Mouse (Mus musculus): ENCODE results near the gene Utp4. TPM values are rescaled to one million over a fixed set of nuclear protein-coding genes. Genes with fewer than 3 reads are reported as not detected.

Gene Utp4
- total and polyA plus RNA-seq, 3 experiments, result 30.7 to 158 (median 75.8) TPM

DNA sequence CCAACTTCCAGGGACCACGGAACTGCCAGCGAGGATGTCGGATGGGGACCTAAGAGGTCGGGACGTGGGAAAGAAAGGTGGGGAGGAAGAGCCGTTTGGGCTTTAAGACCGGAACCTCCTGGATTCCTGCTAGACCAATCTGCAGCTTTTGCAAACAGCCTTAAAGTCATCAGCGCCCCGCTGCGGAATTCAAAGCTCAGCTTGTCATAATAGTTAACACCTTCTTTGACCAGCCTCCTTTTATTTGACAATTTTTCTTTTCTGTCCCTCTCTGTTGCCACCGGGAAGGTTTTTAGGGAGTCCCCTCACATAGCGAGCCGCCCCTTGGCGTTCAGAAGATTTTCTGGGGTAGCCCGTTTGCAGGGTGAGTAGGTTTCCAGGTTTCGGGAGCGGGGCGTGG, 23.4 kb upstream of the Utp4 start, which contains the start of gene Has3:
TSS of gene Has3 (plus strand) at position 192 of the 400 bp plus-strand sequence.
- ATAC-seq (ENCODE audit: extremely low read depth, insufficient number of reproducible peaks, low FRiP score, poor library complexity, severe bottlenecking) (no peak), DNase-seq (ENCODE audit: low spot score) (no peak)
- Histone ChIP-seq H3K27me3 (ENCODE audit: insufficient read depth, low read length) (peaks cover 57% of the 10 kb centered on the region), H3K4me3 (ENCODE audit: low read depth, low read length) (no peak within 1 kb of the TSS), H3K4me1 (ENCODE audit: insufficient read depth, low read depth, low read length) (no peaks in the 10 kb centered on the region), H3K9me3 (replicated peaks) (no peaks in the 10 kb centered on the region), H3K36me3 (replicated peaks) (peaks cover 28% of the 10 kb centered on the region)
- TF ChIP-seq GATA1 (IDR thresholded peaks at IDR 0.05; ENCODE audit: borderline replicate concordance, low read length) (no peak), CTCF (IDR thresholded peaks at IDR 0.05; ENCODE audit: low read depth, low read length) (no peak), TAL1 (conservative IDR thresholded peaks at IDR 0.05; ENCODE audit: low read depth, low read length) (no peak), POLR2AphosphoS5 (IDR thresholded peaks at IDR 0.05; ENCODE audit: insufficient replicate concordance, low read depth, low read length) (no peak), GATA2 (IDR thresholded peaks at IDR 0.05; ENCODE audit: borderline replicate concordance, low read depth, low read length) (no peak)

DNA sequence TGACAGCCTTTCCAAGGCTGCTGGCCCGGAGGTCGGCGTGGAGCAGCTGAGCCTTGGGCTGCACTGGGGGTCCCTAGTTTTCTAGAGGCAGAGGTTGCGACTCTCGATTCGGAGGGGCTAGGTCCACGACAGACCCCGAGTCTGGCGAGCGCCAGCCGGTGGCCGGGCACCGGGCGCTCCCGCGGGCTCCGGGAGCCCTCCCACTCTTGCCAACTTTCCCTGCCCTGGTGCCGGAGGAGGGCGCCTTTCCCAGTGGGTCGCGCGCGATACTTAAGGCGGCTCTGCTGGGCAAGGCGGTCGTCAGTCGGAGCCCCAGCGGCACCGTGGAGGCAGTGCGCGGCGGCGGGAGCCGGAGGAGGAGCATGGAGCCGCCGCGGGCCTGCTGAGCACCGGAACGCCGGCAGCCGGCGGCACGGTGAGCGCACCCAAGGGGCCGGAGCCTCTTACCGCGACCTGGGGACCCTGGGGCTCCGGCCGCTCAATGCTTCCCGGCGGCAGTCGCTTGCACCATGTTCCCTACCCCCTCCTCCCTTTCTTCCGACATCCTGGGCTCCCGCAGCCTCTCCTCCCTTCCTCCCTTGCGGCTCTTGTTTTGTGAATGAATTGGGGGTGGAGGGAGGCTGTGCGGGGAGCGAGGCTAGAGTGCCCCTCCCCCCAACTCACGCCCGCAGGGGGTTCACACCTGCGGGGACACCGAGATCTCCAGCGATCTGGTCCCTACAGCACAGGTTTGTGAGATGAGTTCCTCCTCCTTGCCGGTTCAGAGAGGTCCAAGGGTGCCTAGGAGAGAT, 22.7 kb upstream of the Utp4 start:
- Histone ChIP-seq H3K36me3 (replicated peaks) (peaks cover 33% of the 10 kb centered on the region), H3K27me3 (ENCODE audit: insufficient read depth, low read length) (peaks cover 57% of the 10 kb centered on the region), H3K9me3 (replicated peaks) (no peaks in the 10 kb centered on the region), H3K4me1 (ENCODE audit: insufficient read depth, low read depth, low read length) (no peaks in the 10 kb centered on the region), H3K4me3 (ENCODE audit: low read depth, low read length) (no peak overlapping the region)
- DNase-seq (ENCODE audit: low spot score), result no peak
- TF ChIP-seq TAL1 (conservative IDR thresholded peaks at IDR 0.05; ENCODE audit: low read depth, low read length) (no peak), CTCF (IDR thresholded peaks at IDR 0.05; ENCODE audit: low read depth, low read length) (no peak), POLR2AphosphoS5 (IDR thresholded peaks at IDR 0.05; ENCODE audit: insufficient replicate concordance, low read depth, low read length) (no peak), GATA2 (IDR thresholded peaks at IDR 0.05; ENCODE audit: borderline replicate concordance, low read depth, low read length) (no peak), GATA1 (IDR thresholded peaks at IDR 0.05; ENCODE audit: borderline replicate concordance, low read length) (no peak)
- no peak for ATAC-seq (ENCODE audit: extremely low read depth, insufficient number of reproducible peaks, low FRiP score, poor library complexity, severe bottlenecking)

DNA sequence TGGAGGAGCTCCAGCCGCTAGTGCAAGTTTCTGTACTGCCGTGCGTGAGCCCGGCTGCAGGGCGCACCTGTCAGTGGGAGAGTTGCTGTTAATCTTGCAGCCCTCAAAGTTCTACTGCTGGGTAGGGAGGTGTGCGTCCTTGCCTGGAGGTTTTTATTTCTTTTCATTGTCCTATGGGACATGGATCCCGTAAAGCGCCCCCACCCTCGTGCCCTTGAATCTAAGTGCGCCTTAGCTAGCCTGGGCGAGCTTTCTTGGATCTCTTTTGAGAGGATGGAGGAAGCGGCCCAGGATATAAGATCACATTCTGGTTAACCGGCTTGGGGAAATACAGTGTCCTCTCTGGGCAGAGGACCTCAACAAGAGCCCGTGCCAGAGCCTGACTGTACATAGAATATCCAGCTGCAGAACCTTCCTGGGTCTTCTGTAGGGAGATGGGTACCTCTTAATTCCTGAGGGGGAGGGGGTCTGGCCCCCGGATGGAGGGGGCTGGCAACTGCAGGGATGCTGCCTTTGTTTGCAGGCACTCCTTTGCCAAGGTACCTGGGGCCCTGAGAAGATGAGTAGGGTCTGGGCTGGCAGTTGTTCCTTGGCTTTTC, 22.0 kb upstream of the Utp4 start:
- H3K9me3 ChIP-seq (replicated peaks), result no peaks in the 10 kb centered on the region
- no peaks in the 10 kb centered on the region for H3K4me1 ChIP-seq (ENCODE audit: insufficient read depth, low read depth, low read length)
- DNase-seq (ENCODE audit: low spot score) (no peak), ATAC-seq (ENCODE audit: extremely low read depth, insufficient number of reproducible peaks, low FRiP score, poor library complexity, severe bottlenecking) (no peak)
- peaks cover 54% of the 10 kb centered on the region for H3K27me3 ChIP-seq (ENCODE audit: insufficient read depth, low read length)
- TF ChIP-seq TAL1 (conservative IDR thresholded peaks at IDR 0.05; ENCODE audit: low read depth, low read length), result no peak
- no peak for TF ChIP-seq GATA1 (IDR thresholded peaks at IDR 0.05; ENCODE audit: borderline replicate concordance, low read length)
- no peak for TF ChIP-seq CTCF (IDR thresholded peaks at IDR 0.05; ENCODE audit: low read depth, low read length)
- TF ChIP-seq GATA2 (IDR thresholded peaks at IDR 0.05; ENCODE audit: borderline replicate concordance, low read depth, low read length), result no peak
- TF ChIP-seq POLR2AphosphoS5 (IDR thresholded peaks at IDR 0.05; ENCODE audit: insufficient replicate concordance, low read depth, low read length), result no peak
- H3K36me3 ChIP-seq (replicated peaks), result peaks cover 39% of the 10 kb centered on the region
- H3K4me3 ChIP-seq (ENCODE audit: low read depth, low read length), result no peak overlapping the region

DNA sequence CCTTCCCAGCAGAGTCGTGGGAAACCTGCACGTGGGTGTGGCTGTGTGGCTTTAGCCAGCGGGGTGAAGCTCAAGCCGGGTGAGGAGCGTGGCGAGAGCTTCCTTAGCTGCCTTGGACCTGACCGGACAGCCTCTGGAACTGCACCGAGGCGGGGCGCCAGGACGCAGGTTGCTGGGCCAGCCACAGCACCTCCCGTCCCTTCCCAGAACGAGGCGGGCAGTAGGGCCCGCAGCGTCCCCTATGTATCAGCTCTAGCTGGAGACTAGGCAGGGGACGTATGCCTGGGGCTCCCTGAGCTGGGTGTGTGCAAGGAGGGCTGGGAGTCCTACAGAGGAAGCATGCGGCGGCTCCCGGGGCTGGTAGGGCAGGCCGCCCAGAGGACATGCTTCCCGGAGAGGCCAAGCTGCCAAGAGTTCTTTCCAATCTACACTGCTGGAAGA, 21.5 kb upstream of the Utp4 start:
- ATAC-seq (ENCODE audit: extremely low read depth, insufficient number of reproducible peaks, low FRiP score, poor library complexity, severe bottlenecking) (no peak), DNase-seq (ENCODE audit: low spot score) (no peak)
- no peaks in the 10 kb centered on the region for H3K9me3 ChIP-seq (replicated peaks)
- H3K4me1 ChIP-seq (ENCODE audit: insufficient read depth, low read depth, low read length), result no peaks in the 10 kb centered on the region
- H3K27me3 ChIP-seq (ENCODE audit: insufficient read depth, low read length), result peaks cover 54% of the 10 kb centered on the region
- TF ChIP-seq TAL1 (conservative IDR thresholded peaks at IDR 0.05; ENCODE audit: low read depth, low read length) (no peak), POLR2AphosphoS5 (IDR thresholded peaks at IDR 0.05; ENCODE audit: insufficient replicate concordance, low read depth, low read length) (no peak), GATA1 (IDR thresholded peaks at IDR 0.05; ENCODE audit: borderline replicate concordance, low read length) (no peak), CTCF (IDR thresholded peaks at IDR 0.05; ENCODE audit: low read depth, low read length) (no peak), GATA2 (IDR thresholded peaks at IDR 0.05; ENCODE audit: borderline replicate concordance, low read depth, low read length) (no peak)
- H3K36me3 ChIP-seq (replicated peaks), result peaks cover 45% of the 10 kb centered on the region
- H3K4me3 ChIP-seq (ENCODE audit: low read depth, low read length), result no peak overlapping the region

DNA sequence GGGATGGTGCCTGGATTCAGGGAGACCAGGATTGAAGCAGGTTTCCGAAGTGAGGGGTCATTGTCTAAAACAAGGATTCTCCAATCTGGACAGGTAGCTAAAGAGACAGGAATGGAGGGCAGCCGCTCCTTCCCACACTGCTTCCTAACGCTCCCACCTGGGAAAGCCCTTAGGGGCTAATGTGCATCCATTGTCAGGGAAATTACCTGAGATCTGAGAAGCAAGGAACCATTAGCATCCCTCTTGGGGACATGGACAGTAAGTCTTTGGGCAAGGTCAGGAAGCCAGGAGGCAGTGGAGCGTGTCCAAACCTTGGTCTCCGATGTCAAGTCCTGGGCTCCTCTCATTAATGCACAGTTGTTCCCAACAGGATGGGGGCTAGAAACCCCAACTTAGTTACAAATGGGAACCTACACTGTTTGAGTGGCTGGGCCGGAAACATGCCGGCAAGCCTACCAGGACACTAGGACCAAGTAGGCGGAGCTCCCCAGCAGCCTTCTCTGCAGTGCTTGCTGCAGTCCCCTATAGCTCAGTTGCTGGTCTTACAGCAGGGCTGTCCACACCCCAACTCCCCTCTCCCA, 20.9 kb upstream of the Utp4 start:
- Histone ChIP-seq H3K4me1 (ENCODE audit: insufficient read depth, low read depth, low read length) (no peaks in the 10 kb centered on the region), H3K36me3 (replicated peaks) (peaks cover 51% of the 10 kb centered on the region), H3K27me3 (ENCODE audit: insufficient read depth, low read length) (peaks cover 48% of the 10 kb centered on the region), H3K9me3 (replicated peaks) (no peaks in the 10 kb centered on the region), H3K4me3 (ENCODE audit: low read depth, low read length) (no peak overlapping the region)
- ATAC-seq (ENCODE audit: extremely low read depth, insufficient number of reproducible peaks, low FRiP score, poor library complexity, severe bottlenecking), result no peak
- TF ChIP-seq TAL1 (conservative IDR thresholded peaks at IDR 0.05; ENCODE audit: low read depth, low read length), result no peak
- no peak for TF ChIP-seq GATA2 (IDR thresholded peaks at IDR 0.05; ENCODE audit: borderline replicate concordance, low read depth, low read length)
- TF ChIP-seq POLR2AphosphoS5 (IDR thresholded peaks at IDR 0.05; ENCODE audit: insufficient replicate concordance, low read depth, low read length), result no peak
- no peak for TF ChIP-seq GATA1 (IDR thresholded peaks at IDR 0.05; ENCODE audit: borderline replicate concordance, low read length)
- no peak for TF ChIP-seq CTCF (IDR thresholded peaks at IDR 0.05; ENCODE audit: low read depth, low read length)
- no peak for DNase-seq (ENCODE audit: low spot score)

Data from G1E (cell line).